ENCODE assay signal across 8 mouse cellular contexts in genomic region chr8:81012031-81012560, GRCm38 (mm10). TPM values are rescaled to one million over a fixed set of nuclear protein-coding genes. Genes with fewer than 3 reads are reported as not detected.
DNase-seq lines count a peak whose midpoint lies in the region; ATAC-seq and TF ChIP-seq lines count a peak whose summit lies in the region.

No protein-coding gene starts in this region.

- ATAC-seq in lung, postnatal 0 days = no peak
- no peak for ATAC-seq in embryonic facial prominence, embryonic 14.5 days (ENCODE audit: low read depth)
- no peak for ATAC-seq in intestine, embryonic 16.5 days
- ATAC-seq in neural tube, embryonic 15.5 days (ENCODE audit: low FRiP score) = no peak

- no peak overlapping the region for H3K9ac ChIP-seq in lung, postnatal 0 days (replicated peaks; ENCODE audit: low read depth)
- H3K9ac ChIP-seq in embryonic facial prominence, embryonic 14.5 days (ENCODE audit: low read depth, low read length) = peak overlapping the region; percentile 32
- H3K9ac ChIP-seq in intestine, embryonic 16.5 days (ENCODE audit: low read depth, low read length) = no peak overlapping the region
- H3K9ac ChIP-seq in neural tube, embryonic 15.5 days (replicated peaks) = no peak overlapping the region

- no peak for TF ChIP-seq EP300 in lung, postnatal 0 days (IDR thresholded peaks at IDR 0.05)

- H3K4me3 ChIP-seq in lung, postnatal 0 days (ENCODE audit: low read depth, low read length) = no peak overlapping the region
- H3K4me3 ChIP-seq in embryonic facial prominence, embryonic 14.5 days (ENCODE audit: low read depth, low read length) = peak overlapping the region; percentile 97; the same call in 1 of the 2 replicates
- peak overlapping the region; percentile 21 for H3K4me3 ChIP-seq in intestine, embryonic 16.5 days (ENCODE audit: low read length)
- no peak overlapping the region for H3K4me3 ChIP-seq in neural tube, embryonic 15.5 days (replicated peaks)

- H3K9me3 ChIP-seq in lung, postnatal 0 days (ENCODE audit: low read length) = no peaks in the 10 kb centered on the region
- H3K9me3 ChIP-seq in embryonic facial prominence, embryonic 14.5 days (ENCODE audit: control insufficient read depth, low read length) = no peaks in the 10 kb centered on the region
- no peaks in the 10 kb centered on the region for H3K9me3 ChIP-seq in intestine, embryonic 16.5 days (ENCODE audit: control insufficient read depth, low read length)
- H3K9me3 ChIP-seq in neural tube, embryonic 15.5 days (replicated peaks) = no peaks in the 10 kb centered on the region

- no peak overlapping the region for H3K27ac ChIP-seq in lung, postnatal 0 days (ENCODE audit: low read length)
- no peak overlapping the region for H3K27ac ChIP-seq in embryonic facial prominence, embryonic 14.5 days (replicated peaks; ENCODE audit: low read depth, low read length)
- H3K27ac ChIP-seq in intestine, embryonic 16.5 days (ENCODE audit: low read length) = no peak overlapping the region
- H3K27ac ChIP-seq in neural tube, embryonic 15.5 days (replicated peaks) = no peak overlapping the region

- intact Hi-C loops in left cerebral cortex, postnatal 14 days (cut with DNase I) = loop anchor here (10.0 kb wide), 1 partner anchor 1733 kb away; no protein-coding TSS in a partner anchor

- TF ChIP-seq CTCF in lung, postnatal 0 days (IDR thresholded peaks at IDR 0.05) = no peak

- H3K4me2 ChIP-seq in lung, postnatal 0 days (replicated peaks; ENCODE audit: low read depth, low read length) = peak overlapping the region; percentile 94
- H3K4me2 ChIP-seq in embryonic facial prominence, embryonic 14.5 days (ENCODE audit: low read depth, low read length) = peak overlapping the region; percentile 91
- peak overlapping the region; percentile 43 for H3K4me2 ChIP-seq in intestine, embryonic 16.5 days (ENCODE audit: low read depth, low read length)
- peak overlapping the region; percentile 98 for H3K4me2 ChIP-seq in neural tube, embryonic 15.5 days

- no peaks in the 10 kb centered on the region for H3K27me3 ChIP-seq in lung, postnatal 0 days (replicated peaks; ENCODE audit: insufficient read depth, low read length)
- H3K27me3 ChIP-seq in embryonic facial prominence, embryonic 14.5 days (replicated peaks; ENCODE audit: control insufficient read depth, insufficient read depth, low read length) = no peaks in the 10 kb centered on the region
- H3K27me3 ChIP-seq in intestine, embryonic 16.5 days (replicated peaks; ENCODE audit: control insufficient read depth, insufficient read depth, low read length) = no peaks in the 10 kb centered on the region
- H3K27me3 ChIP-seq in neural tube, embryonic 15.5 days (replicated peaks) = no peaks in the 10 kb centered on the region

- peaks cover 15% of the 10 kb centered on the region; the same call in 1 of the 2 replicates for H3K4me1 ChIP-seq in lung, postnatal 0 days (ENCODE audit: insufficient read depth, low read depth, low read length)
- peaks cover 13% of the 10 kb centered on the region for H3K4me1 ChIP-seq in embryonic facial prominence, embryonic 14.5 days (ENCODE audit: control insufficient read depth, insufficient read depth, low read length)
- peaks cover 10% of the 10 kb centered on the region for H3K4me1 ChIP-seq in intestine, embryonic 16.5 days (ENCODE audit: control insufficient read depth, insufficient read depth, low read length)
- peaks cover 41% of the 10 kb centered on the region for H3K4me1 ChIP-seq in neural tube, embryonic 15.5 days

- H3K36me3 ChIP-seq in lung, postnatal 0 days (ENCODE audit: insufficient read depth, low read length) = no peaks in the 10 kb centered on the region
- H3K36me3 ChIP-seq in embryonic facial prominence, embryonic 14.5 days (ENCODE audit: control insufficient read depth, insufficient read depth, low read length) = peaks cover 33% of the 10 kb centered on the region
- no peaks in the 10 kb centered on the region; the same call in 1 of the 2 replicates for H3K36me3 ChIP-seq in intestine, embryonic 16.5 days (ENCODE audit: control insufficient read depth, insufficient read depth, low read length)
- H3K36me3 ChIP-seq in neural tube, embryonic 15.5 days = peaks cover 11% of the 10 kb centered on the region; the same call in 1 of the 2 replicates

- DNase-seq in lung, postnatal 0 days (ENCODE audit: low spot score) = no peak
- no peak for DNase-seq in lung, postnatal 36 days
- DNase-seq in embryonic facial prominence, embryonic 14.5 days (ENCODE audit: low spot score) = no peak
- DNase-seq in left cerebral cortex, postnatal 14 days (ENCODE audit: low spot score in 2 of 2) = no peak
- no peak for DNase-seq in kidney, postnatal 10 days
- DNase-seq in urinary bladder, adult 18-20 months (ENCODE audit: low spot score in 2 of 2) = no peak

- WGBS in lung, postnatal 0 days = 58% methylated on average over 4 of the region's 4 CpGs
- WGBS in embryonic facial prominence, embryonic 14.5 days = 77% methylated on average over 4 of the region's 4 CpGs
- 76% methylated on average over 4 of the region's 4 CpGs for WGBS in intestine, embryonic 16.5 days
- 86% methylated on average over 4 of the region's 4 CpGs for WGBS in neural tube, embryonic 15.5 days

RNA-seq across cellular contexts. Expression of gene Usp38, which starts 2.6 kb away (rescaled TPM):
- polyA plus RNA-seq in lung, postnatal 0 days (2015; fragmentation: Nextera tagmentation; extraction: Ambion mirVana) = 9.6 and 11.2 TPM in 2 replicates
- polyA plus RNA-seq in embryonic facial prominence, embryonic 14.5 days (2014; fragmentation: Nextera tagmentation; extraction: Ambion mirVana) = 21.2 and 23.0 TPM in 2 replicates
- 14.0 and 15.0 TPM in 2 replicates for polyA plus RNA-seq in intestine, embryonic 16.5 days (2015; fragmentation: Nextera tagmentation; extraction: Ambion mirVana)
- 17.0 TPM in 2 replicates for polyA plus RNA-seq in neural tube, embryonic 15.5 days (2015; fragmentation: Nextera tagmentation; extraction: Ambion mirVana)
- 10 to 100 TPM; 24.2 to 25.1 TPM for total RNA-seq in left cerebral cortex, postnatal 14 days (2021)

Comparison
In these comparisons a context has a peak if more than half of its experiments do, and no peak if none do; other contexts are left out.
1. H3K4me2 ChIP-seq: peak in every context shown above with its lines; median percentile 98 in neural tube, embryonic 15.5 days; 94 in lung, postnatal 0 days; 91 in embryonic facial prominence, embryonic 14.5 days; 43 in intestine, embryonic 16.5 days.
2. H3K4me3 ChIP-seq: peak in embryonic facial prominence, embryonic 14.5 days (single experiment) and intestine, embryonic 16.5 days (single experiment); none in lung, postnatal 0 days (single experiment) and neural tube, embryonic 15.5 days (single experiment).